ENCODE assay signal across 10 mouse cellular contexts in the genomic region with DNA sequence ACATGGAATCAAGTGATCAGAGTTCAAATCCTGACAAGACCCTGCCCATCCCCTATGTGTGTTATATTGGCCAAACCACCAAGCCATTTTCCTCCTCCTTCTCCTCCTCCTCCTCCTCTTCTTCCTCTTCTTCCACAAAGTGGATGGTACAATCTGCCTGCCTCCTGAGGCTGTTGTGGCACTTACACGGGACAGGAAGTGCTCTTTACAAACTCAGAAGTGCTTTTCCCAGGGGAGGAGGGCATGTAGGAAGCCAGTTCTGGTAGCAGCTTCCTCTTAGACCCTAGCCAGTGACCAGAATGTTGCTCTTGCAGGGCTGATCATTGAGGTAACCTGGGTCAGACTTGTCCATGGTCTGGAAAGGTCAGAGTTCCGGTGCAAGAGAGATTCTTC. TPM values are rescaled to one million over a fixed set of nuclear protein-coding genes. Genes with fewer than 3 reads are reported as not detected.
DNase-seq lines count a peak whose midpoint lies in the region; ATAC-seq and TF ChIP-seq lines count a peak whose summit lies in the region.
"Had no signal": no experiment of that assay in that cellular context is flagged by ENCODE, and none has a peak within 500 bp of the region (broad histone marks: within the 10 kb centered on the region; RNA-seq: fewer than 3 reads in every experiment).

No protein-coding gene starts in this region.

- H3K79me2 ChIP-seq in CH12.LX (replicated peaks; ENCODE audit: control insufficient read depth, extremely low read depth, insufficient read depth, poor library complexity, severe bottlenecking), result no peaks in the 10 kb centered on the region

- 40% methylated on average over 2 of the region's 2 CpGs for WGBS in intestine, embryonic 16.5 days
- 33% methylated on average over 2 of the region's 2 CpGs for WGBS in liver, embryonic 16.5 days (ENCODE audit: insufficient replicate concordance)
- 54% methylated on average over 2 of the region's 2 CpGs for WGBS in hindbrain, embryonic 13.5 days
- 64% methylated on average over 2 of the region's 2 CpGs for WGBS in hindbrain, embryonic 14.5 days

- TF ChIP-seq POLR2A in CH12.LX (IDR thresholded peaks at IDR 0.05; ENCODE audit: low read depth, low read length), result no peak

- no peak overlapping the region for H3K4me3 ChIP-seq in CH12.LX (replicated peaks in 1 of 3; ENCODE audit: low read depth in 2 of 3, low read length in 2 of 3, poor library complexity in 1 of 3)
- H3K4me3 ChIP-seq in intestine, embryonic 16.5 days (ENCODE audit: low read length), result no peak overlapping the region
- H3K4me3 ChIP-seq in liver, embryonic 16.5 days (ENCODE audit: low read depth, low read length), result no peak overlapping the region
- H3K4me3 ChIP-seq in hindbrain, embryonic 13.5 days, result no peak overlapping the region
- H3K4me3 ChIP-seq in hindbrain, embryonic 14.5 days (replicated peaks; ENCODE audit: low read length), result no peak overlapping the region
- H3K4me3 ChIP-seq: heart, adult 2 months had no signal

- no peak for TF ChIP-seq RAD21 in CH12.LX (IDR thresholded peaks at IDR 0.05; ENCODE audit: low read depth, low read length)

- no peak for ATAC-seq in intestine, embryonic 16.5 days
- ATAC-seq in liver, embryonic 16.5 days (ENCODE audit: low read depth), result no peak
- no peak for ATAC-seq in hindbrain, embryonic 13.5 days (ENCODE audit: low FRiP score)
- no peak for ATAC-seq in hindbrain, embryonic 14.5 days (ENCODE audit: low FRiP score)
- ATAC-seq: hindbrain, postnatal 0 days had no signal

- H3K4me2 ChIP-seq in CH12.LX (ENCODE audit: insufficient read depth, low read depth, poor library complexity, severe bottlenecking), result no peak overlapping the region
- H3K4me2 ChIP-seq in intestine, embryonic 16.5 days (ENCODE audit: low read depth, low read length), result no peak overlapping the region
- no peak overlapping the region for H3K4me2 ChIP-seq in liver, embryonic 16.5 days (ENCODE audit: low read depth, low read length)
- no peak overlapping the region for H3K4me2 ChIP-seq in hindbrain, embryonic 13.5 days
- H3K4me2 ChIP-seq in hindbrain, embryonic 14.5 days (replicated peaks), result no peak overlapping the region

- no peak for TF ChIP-seq EP300 in CH12.LX (IDR thresholded peaks at IDR 0.05; ENCODE audit: low read length)

- H3K9me3 ChIP-seq in CH12.LX (replicated peaks; ENCODE audit: low read length), result no peaks in the 10 kb centered on the region
- H3K9me3 ChIP-seq in intestine, embryonic 16.5 days (ENCODE audit: control insufficient read depth, low read length), result no peaks in the 10 kb centered on the region
- no peaks in the 10 kb centered on the region for H3K9me3 ChIP-seq in liver, embryonic 16.5 days (replicated peaks; ENCODE audit: control insufficient read depth, low read length)
- no peaks in the 10 kb centered on the region for H3K9me3 ChIP-seq in hindbrain, embryonic 13.5 days
- no peaks in the 10 kb centered on the region for H3K9me3 ChIP-seq in hindbrain, embryonic 14.5 days (ENCODE audit: control insufficient read depth, low read length)

- in situ Hi-C loops in CH12.LX (cut with MboI; ENCODE audit: low pct_ligation_motif_present, low pct_unique_long_range_greater_than_20kb, low sequenced_read_pairs), result loop anchor here (5.0 to 25.0 kb wide), 2 partner anchors 40 to 965 kb away; a partner anchor contains a TSS

- H3K9ac ChIP-seq in CH12.LX (ENCODE audit: insufficient read depth, low read depth), result no peak overlapping the region
- no peak overlapping the region for H3K9ac ChIP-seq in intestine, embryonic 16.5 days (ENCODE audit: low read depth, low read length)
- no peak overlapping the region for H3K9ac ChIP-seq in liver, embryonic 16.5 days (ENCODE audit: low read depth, low read length)
- H3K9ac ChIP-seq in hindbrain, embryonic 13.5 days, result no peak overlapping the region
- no peak overlapping the region for H3K9ac ChIP-seq in hindbrain, embryonic 14.5 days

- peaks cover 4 to 28% of the 10 kb centered on the region in 2 experiments; a peak in 3 of 4 replicates for H3K4me1 ChIP-seq in CH12.LX (ENCODE audit: control insufficient read depth in 1 of 2, insufficient read depth in 2 of 2)
- peaks cover 38% of the 10 kb centered on the region for H3K4me1 ChIP-seq in intestine, embryonic 16.5 days (ENCODE audit: control insufficient read depth, insufficient read depth, low read length)
- peaks cover 21% of the 10 kb centered on the region for H3K4me1 ChIP-seq in liver, embryonic 16.5 days (ENCODE audit: control insufficient read depth, low read depth, low read length)
- peaks cover 36% of the 10 kb centered on the region for H3K4me1 ChIP-seq in hindbrain, embryonic 13.5 days (replicated peaks)
- peaks cover 13% of the 10 kb centered on the region for H3K4me1 ChIP-seq in hindbrain, embryonic 14.5 days (replicated peaks; ENCODE audit: control insufficient read depth, insufficient read depth, low read length)

- peaks cover 11% of the 10 kb centered on the region for H3K27me3 ChIP-seq in CH12.LX (replicated peaks)
- H3K27me3 ChIP-seq in intestine, embryonic 16.5 days (replicated peaks; ENCODE audit: control insufficient read depth, insufficient read depth, low read length), result no peaks in the 10 kb centered on the region
- peaks cover 18% of the 10 kb centered on the region for H3K27me3 ChIP-seq in liver, embryonic 16.5 days (ENCODE audit: control insufficient read depth, insufficient read depth, low read depth, low read length)
- peaks cover 4% of the 10 kb centered on the region; the same call in 1 of the 2 replicates for H3K27me3 ChIP-seq in hindbrain, embryonic 13.5 days
- H3K27me3 ChIP-seq in hindbrain, embryonic 14.5 days (ENCODE audit: control insufficient read depth, insufficient read depth, low read length), result no peaks in the 10 kb centered on the region

- no peak overlapping the region for H3K27ac ChIP-seq in CH12.LX (ENCODE audit: insufficient read depth, low read depth)
- H3K27ac ChIP-seq in intestine, embryonic 16.5 days (ENCODE audit: low read length), result peak overlapping the region; percentile 95
- H3K27ac ChIP-seq in liver, embryonic 16.5 days (ENCODE audit: low read length), result peak overlapping the region; percentile 85
- H3K27ac ChIP-seq in hindbrain, embryonic 13.5 days, result no peak overlapping the region
- no peak overlapping the region for H3K27ac ChIP-seq in hindbrain, embryonic 14.5 days
- H3K27ac ChIP-seq: heart, adult 2 months; hindbrain, postnatal 0 days had no signal

- dilution Hi-C loops in CH12.LX (cut with MboI; ENCODE audit: extremely low pct_ligation_motif_present, extremely low pct_unique_long_range_greater_than_20kb, low sequenced_read_pairs), result no loop called here

- peak; percentile 11 for DNase-seq in kidney, adult 11 months
- DNase-seq in kidney, postnatal 14 days, result no peak
- DNase-seq in CH12.LX (ENCODE audit: extremely low read depth), result peak; percentile 38
- no peak for DNase-seq in hindbrain, embryonic 14.5 days (ENCODE audit: low spot score)
- DNase-seq: lung, adult 2 months had no signal

- H3K36me3 ChIP-seq in CH12.LX (replicated peaks in 1 of 2; ENCODE audit: control insufficient read depth in 1 of 2, insufficient read depth in 1 of 2, low read length in 1 of 2), result no peaks in the 10 kb centered on the region
- no peaks in the 10 kb centered on the region for H3K36me3 ChIP-seq in intestine, embryonic 16.5 days (ENCODE audit: control insufficient read depth, insufficient read depth, low read length)
- no peaks in the 10 kb centered on the region for H3K36me3 ChIP-seq in liver, embryonic 16.5 days (ENCODE audit: control insufficient read depth, insufficient read depth)
- H3K36me3 ChIP-seq in hindbrain, embryonic 13.5 days, result no peaks in the 10 kb centered on the region
- no peaks in the 10 kb centered on the region for H3K36me3 ChIP-seq in hindbrain, embryonic 14.5 days (replicated peaks; ENCODE audit: control insufficient read depth, insufficient read depth)

- TF ChIP-seq CTCF in CH12.LX (conservative IDR thresholded peaks at IDR 0.05 in 1 of 2, IDR thresholded peaks at IDR 0.05 in 1 of 2; ENCODE audit: low read depth in 2 of 2, low read length in 2 of 2), result no peak

TF ChIP-seq in CH12.LX, 34 proteins besides CTCF, POLR2A, EP300 and RAD21:
- TF ChIP-seq RCOR1 (conservative IDR thresholded peaks at IDR 0.05; ENCODE audit: low read depth, low read length) (no peak), MAZ (IDR thresholded peaks at IDR 0.05; ENCODE audit: low read depth, low read length) (no peak), ELF1 (IDR thresholded peaks at IDR 0.05; ENCODE audit: low read depth, low read length) (no peak), ZC3H11A (IDR thresholded peaks at IDR 0.05; ENCODE audit: low read depth, low read length) (no peak), CHD1 (IDR thresholded peaks at IDR 0.05; ENCODE audit: low read depth, low read length) (no peak), ZMIZ1 (IDR thresholded peaks at IDR 0.05; ENCODE audit: low read depth, low read length) (no peak), MXI1 (IDR thresholded peaks at IDR 0.05; ENCODE audit: low read depth, low read length) (no peak), MYC (IDR thresholded peaks at IDR 0.05; ENCODE audit: low read depth, low read length) (no peak), TCF12 (IDR thresholded peaks at IDR 0.05; ENCODE audit: low read depth, low read length) (no peak), PAX5 (IDR thresholded peaks at IDR 0.05; ENCODE audit: low read length) (no peak), E2F4 (IDR thresholded peaks at IDR 0.05; ENCODE audit: insufficient replicate concordance, low read depth, low read length) (no peak), SIN3A (IDR thresholded peaks at IDR 0.05; ENCODE audit: low read length) (no peak), UBTF (IDR thresholded peaks at IDR 0.05; ENCODE audit: low read depth, low read length) (no peak), BHLHE40 (IDR thresholded peaks at IDR 0.05; ENCODE audit: low read depth, low read length) (no peak), MAFK (IDR thresholded peaks at IDR 0.05; ENCODE audit: insufficient replicate concordance, low read length) (no peak), GABPA (IDR thresholded peaks at IDR 0.05; ENCODE audit: insufficient replicate concordance, low read depth, low read length) (no peak), ZNF384 (IDR thresholded peaks at IDR 0.05; ENCODE audit: low read depth, low read length) (no peak), MAX (IDR thresholded peaks at IDR 0.05; ENCODE audit: low read length) (no peak), ZKSCAN1 (IDR thresholded peaks at IDR 0.05; ENCODE audit: borderline replicate concordance, low read depth, low read length) (no peak)

RNA-seq across cellular contexts. Expression of a gene that starts 6.4 kb away (rescaled TPM):
- 9.6 and 11.1 TPM in 2 replicates for total RNA-seq in CH12.LX (2012; rRNA removed)
- 2.0 and 3.7 TPM in 2 replicates for total RNA-seq in CH12.LX (2014; rRNA removed)
- polyA plus RNA-seq in CH12.LX (2012; ENCODE audit: insufficient read length, low read depth), result 31.9 and 45.8 TPM in 2 replicates
- polyA plus RNA-seq in intestine, embryonic 16.5 days (2015; fragmentation: Nextera tagmentation; extraction: Ambion mirVana), result 21.2 and 22.3 TPM in 2 replicates
- polyA plus RNA-seq in liver, embryonic 16.5 days (2015; fragmentation: Nextera tagmentation; extraction: Ambion mirVana), result 4.1 and 6.1 TPM in 2 replicates
- polyA plus RNA-seq in hindbrain, embryonic 13.5 days (2015; fragmentation: Nextera tagmentation; extraction: Ambion mirVana), result 58.5 and 65.3 TPM in 2 replicates
- 70.0 and 70.6 TPM in 2 replicates for polyA plus RNA-seq in hindbrain, embryonic 14.5 days (2014; fragmentation: Nextera tagmentation; extraction: Ambion mirVana)

Comparison
In these comparisons a context has a peak if more than half of its experiments do, and no peak if none do; other contexts are left out.
1. DNase-seq: peak in kidney, adult 11 months (single experiment) and CH12.LX (single experiment); none in kidney, postnatal 14 days (single experiment) and hindbrain, embryonic 14.5 days (single experiment).
2. H3K27ac ChIP-seq: peak in intestine, embryonic 16.5 days (single experiment) and liver, embryonic 16.5 days (single experiment); none in CH12.LX (single experiment), hindbrain, embryonic 13.5 days (single experiment) and hindbrain, embryonic 14.5 days (single experiment).